Mouse (Mus musculus): ENCODE data around the gene Csl. TPM values are rescaled to one million over a fixed set of nuclear protein-coding genes. Genes with fewer than 3 reads are reported as not detected.

Gene Csl
- 0.61 TPM for total RNA-seq (2023)

GRCm38 (mm10) chr10:99759558-99759957 lies at the start of gene Csl:
TSS of gene Csl (minus strand) at chr10:99759658.

